Mouse (Mus musculus) small intestine, adult 2 months (tissue): Measurements from ENCODE around the gene Rgn. TPM values are rescaled to one million over a fixed set of nuclear protein-coding genes. Genes with fewer than 3 reads are reported as not detected.

ENCODE experiments used
- H3K27ac ChIP-seq: fragments of 200-500 bp; 2 replicates; pipeline ENCODE4 v1.5.1; 2012; ENCODE audit warnings: low read depth, low read length, control low read depth, inconsistent platforms; ENCODE audit not compliant: insufficient read depth
- H3K27me3 ChIP-seq: fragments of 200-500 bp; 2 replicates; pipeline ENCODE4 v1.6.1; 2012; ENCODE audit warnings: mild to moderate bottlenecking, moderate library complexity, low read length, inconsistent platforms; ENCODE audit not compliant: control insufficient read depth, insufficient read depth
- H3K36me3 ChIP-seq: fragments of 200-500 bp; 2 replicates; pipeline ENCODE4 v1.6.1; 2012; ENCODE audit warnings: mild to moderate bottlenecking, low read length, control low read depth, inconsistent platforms; ENCODE audit not compliant: control insufficient read depth, insufficient read depth
- H3K4me1 ChIP-seq: fragments of 200-500 bp; 2 replicates; pipeline ENCODE4 v1.6.1; 2012; ENCODE audit warnings: low read length, inconsistent platforms, mixed read lengths; ENCODE audit not compliant: control insufficient read depth, insufficient read depth, insufficient read length
- H3K4me3 ChIP-seq: fragments of 200-500 bp; 2 replicates; pipeline ENCODE4 v1.5.1; 2012; ENCODE audit warnings: low read depth, mild to moderate bottlenecking, control low read depth, inconsistent platforms, low read length, moderate library complexity
- CTCF ChIP-seq: fragments of 200-500 bp; IDR thresholded peaks from 2 replicates; pipeline ENCODE4 v1.5.1; 2012; ENCODE audit warnings: low read depth, mild to moderate bottlenecking, control low read depth, inconsistent platforms, low read length, moderate library complexity, mixed read lengths; ENCODE audit not compliant: insufficient replicate concordance, insufficient read length; ENCODE audit errors: extremely low read depth
- POLR2A ChIP-seq: fragments of 200-500 bp; IDR thresholded peaks from 2 replicates; pipeline ENCODE4 v1.6.1; 2012; ENCODE audit warnings: low read depth, mild to moderate bottlenecking, control low read depth, inconsistent platforms, low read length, moderate library complexity
- WGBS: fragments of 180-500 bp; shearing (Covaris S2); methylation state at CpG from one replicate; pipeline ENCODE4 v1.1.7; 2018; 5-methylcytosine and 5-hydroxymethylcytosine counted together
- polyA plus RNA-seq: library from polyadenylated mRNA; depleted of rRNA; stranded (reverse); fragments of >200 nt; gene quantifications from 2 replicates; pipeline ENCODE4 v1.2.3, GENCODE M21; 2012

Rgn gene
- polyA plus RNA-seq, 1 experiment, result 0.15 TPM

- no peak overlapping the region for H3K4me3 ChIP-seq
- no peaks in the 10 kb centered on the region for H3K36me3 ChIP-seq
- WGBS, result 27% methylated on average over 1 of the region's 1 CpGs
- TF ChIP-seq POLR2A (no peak), CTCF (no peak)
- no peaks in the 10 kb centered on the region for H3K4me1 ChIP-seq
- H3K27me3 ChIP-seq, result no peaks in the 10 kb centered on the region
- no peak overlapping the region for H3K27ac ChIP-seq
Observed at GRCm38 (mm10) chrX:20548880-20549440, 627 bp upstream of the Rgn start.

GRCm38 (mm10) chrX:20552199-20552598 is 2.6 kb downstream of the Rgn start:
- H3K4me1 ChIP-seq, result no peaks in the 10 kb centered on the region
- H3K4me3 ChIP-seq, result no peak overlapping the region
- H3K27me3 ChIP-seq, result no peaks in the 10 kb centered on the region
- no peaks in the 10 kb centered on the region for H3K36me3 ChIP-seq
- TF ChIP-seq CTCF, result no peak
- no peak for TF ChIP-seq POLR2A
- no peak overlapping the region for H3K27ac ChIP-seq
- 60% methylated on average over 2 of the region's 2 CpGs for WGBS

GRCm38 (mm10) chrX:20561846-20562245 is 12.3 kb downstream of the Rgn start:
- 39% methylated on average over 1 of the region's 1 CpGs for WGBS
- Histone ChIP-seq H3K4me3 (no peak overlapping the region), H3K27me3 (no peaks in the 10 kb centered on the region), H3K4me1 (no peaks in the 10 kb centered on the region), H3K27ac (no peak overlapping the region), H3K36me3 (no peaks in the 10 kb centered on the region)
- TF ChIP-seq POLR2A (no peak), CTCF (no peak)

- no peaks in the 10 kb centered on the region for H3K4me1 ChIP-seq
- TF ChIP-seq POLR2A, result no peak
- no peak for TF ChIP-seq CTCF
- H3K27ac ChIP-seq, result no peak overlapping the region
- WGBS, result 58% methylated on average over 4 of the region's 4 CpGs
- no peaks in the 10 kb centered on the region for H3K27me3 ChIP-seq
- H3K36me3 ChIP-seq, result no peaks in the 10 kb centered on the region
- no peak overlapping the region for H3K4me3 ChIP-seq
Observed at GRCm38 (mm10) chrX:20563941-20564340, 14.4 kb downstream of the Rgn start.

GRCm38 (mm10) chrX:20571024-20571423 is 21.4 kb downstream of the Rgn start:
- H3K27ac ChIP-seq, result no peak overlapping the region
- TF ChIP-seq POLR2A (no peak), CTCF (no peak)
- H3K4me3 ChIP-seq, result no peak overlapping the region
- no peaks in the 10 kb centered on the region for H3K27me3 ChIP-seq
- peaks cover 6% of the 10 kb centered on the region; the same call in 1 of the 2 replicates for H3K4me1 ChIP-seq
- no peaks in the 10 kb centered on the region for H3K36me3 ChIP-seq
- WGBS, result 41% methylated on average over 2 of the region's 2 CpGs

- WGBS, result 66% methylated on average over 9 of the region's 9 CpGs
- no peaks in the 10 kb centered on the region for H3K36me3 ChIP-seq
- TF ChIP-seq CTCF (no peak), POLR2A (no peak)
Observed at GRCm38 (mm10) chrX:20572683-20573082, 23.1 kb downstream of the Rgn start.

GRCm38 (mm10) chrX:20573927-20574326 is 24.3 kb downstream of the Rgn start:
- TF ChIP-seq CTCF, result no peak
- TF ChIP-seq POLR2A, result no peak
- Histone ChIP-seq H3K36me3 (no peaks in the 10 kb centered on the region), H3K4me1 (peaks cover 6% of the 10 kb centered on the region; the same call in 1 of the 2 replicates), H3K27me3 (no peaks in the 10 kb centered on the region), H3K4me3 (no peak overlapping the region), H3K27ac (no peak overlapping the region)
- 85% methylated on average over 4 of the region's 4 CpGs for WGBS

More at GRCm38 (mm10) chrX:20572683-20573082, 23.1 kb downstream of the Rgn start:
- Histone ChIP-seq H3K27me3 (no peaks in the 10 kb centered on the region), H3K4me1 (peaks cover 6% of the 10 kb centered on the region; the same call in 1 of the 2 replicates), H3K27ac (no peak overlapping the region), H3K4me3 (no peak overlapping the region)

- Histone ChIP-seq H3K4me1 (no peaks in the 10 kb centered on the region), H3K27ac (no peak overlapping the region), H3K27me3 (no peaks in the 10 kb centered on the region), H3K4me3 (no peak overlapping the region), H3K36me3 (no peaks in the 10 kb centered on the region)
- 17% methylated on average over 4 of the region's 4 CpGs for WGBS
- TF ChIP-seq POLR2A (no peak), CTCF (no peak)
Observed at GRCm38 (mm10) chrX:20587968-20588367, 38.4 kb downstream of the Rgn start.
